ENCODE assay signal across 18 mouse cellular contexts in genomic region chr16:13363141-13363540, GRCm38 (mm10).
"Had no signal": no experiment of that assay in that cellular context is flagged by ENCODE, and none has a peak within 500 bp of the region (broad histone marks: within the 10 kb centered on the region; RNA-seq: fewer than 3 reads in every experiment).

No protein-coding gene starts in this region.

- H3K4me3 ChIP-seq: midbrain, embryonic 10.5 days; midbrain, embryonic 12.5 days; myocyte; neural tube, embryonic 13.5 days; neural tube, embryonic 15.5 days had no signal

- H3K9me3 ChIP-seq: midbrain, embryonic 10.5 days; midbrain, embryonic 12.5 days; neural tube, embryonic 13.5 days; neural tube, embryonic 15.5 days had no signal

- H3K9ac ChIP-seq: lung, embryonic 14.5 days; midbrain, embryonic 12.5 days; neural tube, embryonic 13.5 days; neural tube, embryonic 15.5 days had no signal

- H3K27ac ChIP-seq: midbrain, embryonic 10.5 days; midbrain, embryonic 12.5 days; neural tube, embryonic 13.5 days; neural tube, embryonic 15.5 days had no signal

- DNase-seq: lung, adult 18-20 months; lung, embryonic 14.5 days; lung, postnatal 10 days; lung, postnatal 4 days; midbrain, embryonic 14.5 days; retina, postnatal 1 day; right cerebral cortex, adult 18-20 months; right cerebral cortex, postnatal 25 days; right cerebral cortex, postnatal 4 days; spleen, adult 18-20 months; thymus, adult 18-20 months; thymus, postnatal 14 days; thymus, postnatal 36 days had no signal

- H3K36me3 ChIP-seq: midbrain, embryonic 10.5 days; midbrain, embryonic 12.5 days; neural tube, embryonic 13.5 days; neural tube, embryonic 15.5 days had no signal
